Mouse (Mus musculus): ENCODE data around the gene Mall. TPM values are rescaled to one million over a fixed set of nuclear protein-coding genes. Genes with fewer than 3 reads are reported as not detected.

Gene Mall
- total and polyA plus RNA-seq, 2 experiments from 2014 or later: 7.4 to 13.0 TPM

GRCm38 (mm10) chr2:127728661-127729450 is 876 bp downstream of the Mall start:
- no peak for TF ChIP-seq EP300 (IDR thresholded peaks at IDR 0.05; ENCODE audit: low read depth)
- TF ChIP-seq CTCF (IDR thresholded peaks at IDR 0.05; ENCODE audit: low read depth): no peak
- Histone ChIP-seq H3K4me2 (ENCODE audit: low read depth, low read length) (peak overlapping the region; percentile 55), H3K36me3 (replicated peaks; ENCODE audit: control insufficient read depth, insufficient read depth, low read length) (no peaks in the 10 kb centered on the region), H3K27me3 (ENCODE audit: control insufficient read depth, insufficient read depth, low read length) (no peaks in the 10 kb centered on the region), H3K9me3 (replicated peaks; ENCODE audit: control insufficient read depth, low read length) (no peaks in the 10 kb centered on the region), H3K4me1 (ENCODE audit: control insufficient read depth, insufficient read depth) (peaks cover 4% of the 10 kb centered on the region; the same call in 1 of the 2 replicates), H3K9ac (replicated peaks; ENCODE audit: low read depth, low read length) (no peak overlapping the region), H3K4me3 (ENCODE audit: low read depth, low read length) (peak overlapping the region; percentile 40), H3K27ac (ENCODE audit: low read depth) (peak overlapping the region; percentile 72)
- DNase-seq (ENCODE audit: low spot score): peak; percentile 16
- ATAC-seq (ENCODE audit: insufficient read depth, low read depth): no peak
- WGBS: 42% methylated on average over 15 of the region's 15 CpGs

DNA sequence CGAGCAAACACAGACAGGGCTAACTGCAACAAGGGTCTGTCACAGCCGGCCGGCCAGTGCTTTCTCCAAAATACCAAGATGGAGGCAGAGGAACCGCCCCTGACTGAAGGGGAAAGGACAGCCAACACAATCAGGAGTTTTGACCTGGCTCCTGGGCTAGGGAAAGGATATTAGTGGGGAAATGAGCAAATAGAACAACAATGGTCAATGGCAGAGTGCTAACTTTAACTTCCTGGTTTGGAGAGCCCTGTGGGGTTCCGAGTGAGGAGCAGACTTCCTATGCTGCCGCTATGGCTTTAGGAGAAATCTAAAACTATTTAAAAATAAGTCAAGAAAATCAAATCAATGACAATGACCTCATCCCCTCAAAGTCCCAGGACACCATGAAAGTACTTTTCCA is 1.6 kb downstream of the Mall start:
- no peaks in the 10 kb centered on the region for H3K27me3 ChIP-seq (ENCODE audit: control insufficient read depth, insufficient read depth, low read length)
- TF ChIP-seq CTCF (IDR thresholded peaks at IDR 0.05; ENCODE audit: low read depth) (no peak), EP300 (IDR thresholded peaks at IDR 0.05; ENCODE audit: low read depth) (no peak)
- 0 out of 2 replicates have a peak overlapping the region, but pooled peaks have one; percentile 14 for H3K4me3 ChIP-seq (ENCODE audit: low read depth, low read length)
- H3K9ac ChIP-seq (replicated peaks; ENCODE audit: low read depth, low read length): no peak overlapping the region
- H3K27ac ChIP-seq (ENCODE audit: low read depth): peak overlapping the region; percentile 72
- WGBS: 65% methylated on average over 6 of the region's 6 CpGs
- peak overlapping the region; percentile 55 for H3K4me2 ChIP-seq (ENCODE audit: low read depth, low read length)
- no peaks in the 10 kb centered on the region for H3K36me3 ChIP-seq (replicated peaks; ENCODE audit: control insufficient read depth, insufficient read depth, low read length)
- H3K4me1 ChIP-seq (ENCODE audit: control insufficient read depth, insufficient read depth): peaks cover 4% of the 10 kb centered on the region; the same call in 1 of the 2 replicates
- no peaks in the 10 kb centered on the region for H3K9me3 ChIP-seq (replicated peaks; ENCODE audit: control insufficient read depth, low read length)
- no peak for ATAC-seq (ENCODE audit: insufficient read depth, low read depth)
- DNase-seq (ENCODE audit: low spot score): peak; percentile 13

DNA sequence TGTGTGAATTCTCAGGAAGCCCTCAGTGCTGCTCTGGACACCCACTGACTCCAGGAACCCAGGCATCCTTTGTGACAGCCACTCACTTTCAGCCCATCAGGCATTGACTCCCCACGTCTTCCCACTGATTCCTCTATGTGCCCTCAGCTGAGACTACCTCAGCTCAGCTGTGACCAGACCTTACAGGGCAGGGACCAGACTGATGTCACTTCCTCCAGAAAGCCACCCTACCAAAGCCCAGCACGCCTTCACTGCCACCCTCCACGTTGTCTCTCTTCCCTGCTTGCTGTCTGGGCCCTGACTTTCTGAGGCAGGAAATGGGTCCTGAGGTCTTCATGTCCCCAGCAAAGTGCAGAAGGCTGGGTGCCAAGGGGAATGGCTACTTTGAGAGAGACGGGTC is 6.5 kb downstream of the Mall start:
- WGBS: 50% methylated on average over 4 of the region's 4 CpGs
- ATAC-seq (ENCODE audit: insufficient read depth, low read depth): no peak

GRCm38 (mm10) chr2:127722176-127722892 is 7.4 kb downstream of the Mall start:
- H3K4me1 ChIP-seq (ENCODE audit: control insufficient read depth, insufficient read depth): peaks cover 12% of the 10 kb centered on the region
- H3K27ac ChIP-seq (ENCODE audit: low read depth): peak overlapping the region; percentile 97
- H3K9ac ChIP-seq (replicated peaks; ENCODE audit: low read depth, low read length): no peak overlapping the region
- ATAC-seq (ENCODE audit: insufficient read depth, low read depth) (peak; percentile 97), DNase-seq (ENCODE audit: low spot score) (peak; percentile 95)
- TF ChIP-seq CTCF (IDR thresholded peaks at IDR 0.05; ENCODE audit: low read depth): no peak
- TF ChIP-seq EP300 (IDR thresholded peaks at IDR 0.05; ENCODE audit: low read depth): no peak; the same call in 1 of the 2 replicates
- H3K4me3 ChIP-seq (ENCODE audit: low read depth, low read length): no peak overlapping the region
- no peak overlapping the region for H3K4me2 ChIP-seq (ENCODE audit: low read depth, low read length)
- H3K36me3 ChIP-seq (replicated peaks; ENCODE audit: control insufficient read depth, insufficient read depth, low read length): no peaks in the 10 kb centered on the region
- no peaks in the 10 kb centered on the region for H3K9me3 ChIP-seq (replicated peaks; ENCODE audit: control insufficient read depth, low read length)
- no peaks in the 10 kb centered on the region for H3K27me3 ChIP-seq (ENCODE audit: control insufficient read depth, insufficient read depth, low read length)
- 20% methylated on average over 7 of the region's 7 CpGs for WGBS

More for the DNA sequence above, 6.5 kb downstream of the Mall start:
- H3K4me1 ChIP-seq (ENCODE audit: control insufficient read depth, insufficient read depth): peaks cover 12% of the 10 kb centered on the region
- peak overlapping the region; percentile 97 for H3K27ac ChIP-seq (ENCODE audit: low read depth)
- H3K36me3 ChIP-seq (replicated peaks; ENCODE audit: control insufficient read depth, insufficient read depth, low read length): no peaks in the 10 kb centered on the region
- H3K27me3 ChIP-seq (ENCODE audit: control insufficient read depth, insufficient read depth, low read length): no peaks in the 10 kb centered on the region
- no peak overlapping the region for H3K9ac ChIP-seq (replicated peaks; ENCODE audit: low read depth, low read length)
- no peak overlapping the region for H3K4me3 ChIP-seq (ENCODE audit: low read depth, low read length)
- no peak overlapping the region for H3K4me2 ChIP-seq (ENCODE audit: low read depth, low read length)
- TF ChIP-seq CTCF (IDR thresholded peaks at IDR 0.05; ENCODE audit: low read depth): no peak
- TF ChIP-seq EP300 (IDR thresholded peaks at IDR 0.05; ENCODE audit: low read depth): no peak
- no peak for DNase-seq (ENCODE audit: low spot score)
- no peaks in the 10 kb centered on the region for H3K9me3 ChIP-seq (replicated peaks; ENCODE audit: control insufficient read depth, low read length)

DNA sequence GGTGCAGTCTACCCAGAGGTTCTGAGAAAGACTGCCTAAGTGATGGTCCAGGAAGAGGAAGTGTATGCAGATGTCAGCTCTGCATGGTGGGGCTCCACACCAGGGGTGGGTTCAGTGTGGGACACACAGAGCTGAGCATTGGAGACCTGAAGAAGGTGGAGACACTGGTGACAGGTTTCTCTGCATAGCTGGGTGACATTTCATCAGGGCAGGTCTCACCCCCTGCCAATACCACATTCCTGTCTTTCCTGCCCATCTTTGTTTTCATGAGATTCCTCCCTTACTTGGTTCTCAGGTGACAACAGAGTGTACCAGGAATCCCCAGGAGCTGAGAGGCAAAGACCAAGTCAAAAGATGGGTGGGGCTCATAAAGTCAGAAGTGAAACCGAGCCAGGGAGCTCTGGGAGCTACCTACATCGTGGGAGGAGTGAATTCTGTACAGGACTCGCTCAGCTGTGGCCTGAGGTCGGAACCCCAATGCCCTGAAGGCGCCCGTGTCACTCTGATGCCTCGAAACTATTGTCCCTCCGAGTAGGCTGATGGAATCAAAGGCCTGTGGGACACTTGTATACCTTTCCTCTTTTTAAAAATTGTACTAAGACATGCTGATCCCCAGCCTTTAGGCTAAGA is 10.8 kb downstream of the Mall start:
- DNase-seq (ENCODE audit: low spot score) (no peak), ATAC-seq (ENCODE audit: insufficient read depth, low read depth) (no peak)
- H3K9me3 ChIP-seq (replicated peaks; ENCODE audit: control insufficient read depth, low read length): no peaks in the 10 kb centered on the region
- TF ChIP-seq CTCF (IDR thresholded peaks at IDR 0.05; ENCODE audit: low read depth) (no peak), EP300 (IDR thresholded peaks at IDR 0.05; ENCODE audit: low read depth) (no peak)
- no peaks in the 10 kb centered on the region for H3K36me3 ChIP-seq (replicated peaks; ENCODE audit: control insufficient read depth, insufficient read depth, low read length)
- no peak overlapping the region for H3K9ac ChIP-seq (replicated peaks; ENCODE audit: low read depth, low read length)
- no peak overlapping the region for H3K27ac ChIP-seq (ENCODE audit: low read depth)
- H3K27me3 ChIP-seq (ENCODE audit: control insufficient read depth, insufficient read depth, low read length): no peaks in the 10 kb centered on the region
- no peak overlapping the region for H3K4me2 ChIP-seq (ENCODE audit: low read depth, low read length)
- 75% methylated on average over 8 of the region's 8 CpGs for WGBS
- no peak overlapping the region for H3K4me3 ChIP-seq (ENCODE audit: low read depth, low read length)
- peaks cover 12% of the 10 kb centered on the region for H3K4me1 ChIP-seq (ENCODE audit: control insufficient read depth, insufficient read depth)
